Comparison of ENCODE assay signal across 22 mouse cellular contexts in genomic region chr3:99259741-99260270, GRCm38 (mm10). TPM values are rescaled to one million over a fixed set of nuclear protein-coding genes. Genes with fewer than 3 reads are reported as not detected.
DNase-seq lines count a peak whose midpoint lies in the region; ATAC-seq and TF ChIP-seq lines count a peak whose summit lies in the region.
"Had no signal": no experiment of that assay in that cellular context is flagged by ENCODE, and none has a peak within 500 bp of the region (broad histone marks: within the 10 kb centered on the region; RNA-seq: fewer than 3 reads in every experiment).

No protein-coding gene starts in this region.

- no peaks in the 10 kb centered on the region for H3K36me3 ChIP-seq in lung, embryonic 14.5 days (ENCODE audit: insufficient read depth)
- H3K36me3 ChIP-seq in embryonic facial prominence, embryonic 15.5 days, result no peaks in the 10 kb centered on the region
- H3K36me3 ChIP-seq: heart, embryonic 10.5 days; stomach, embryonic 15.5 days had no signal

- 5% methylated on average over 6 of the region's 6 CpGs for WGBS in lung, embryonic 14.5 days
- 19% methylated on average over 6 of the region's 6 CpGs for WGBS in embryonic facial prominence, embryonic 15.5 days

- TF ChIP-seq CTCF in lung, embryonic 14.5 days (IDR thresholded peaks at IDR 0.05; ENCODE audit: low read depth), result no peak

- H3K27ac ChIP-seq in lung, embryonic 14.5 days (ENCODE audit: low read depth), result no peak overlapping the region
- H3K27ac ChIP-seq in embryonic facial prominence, embryonic 15.5 days (replicated peaks), result no peak overlapping the region
- H3K27ac ChIP-seq: forebrain, embryonic 13.5 days; heart, embryonic 10.5 days; hindbrain, postnatal 0 days; liver, embryonic 14.5 days; stomach, embryonic 15.5 days had no signal

- ATAC-seq in lung, embryonic 14.5 days (ENCODE audit: insufficient read depth), result no peak
- no peak for ATAC-seq in embryonic facial prominence, embryonic 15.5 days (ENCODE audit: insufficient number of reproducible peaks, low FRiP score, low TSS enrichment, low read depth)
- ATAC-seq: forebrain, embryonic 13.5 days; hindbrain, postnatal 0 days; lung, postnatal 0 days had no signal

- no peaks in the 10 kb centered on the region for H3K9me3 ChIP-seq in lung, embryonic 14.5 days (ENCODE audit: low read depth, low read length)
- no peaks in the 10 kb centered on the region for H3K9me3 ChIP-seq in embryonic facial prominence, embryonic 15.5 days (replicated peaks)
- H3K9me3 ChIP-seq: forebrain, embryonic 13.5 days; heart, embryonic 10.5 days; stomach, embryonic 15.5 days had no signal

- no peaks in the 10 kb centered on the region for H3K4me1 ChIP-seq in lung, embryonic 14.5 days (ENCODE audit: insufficient read depth)
- H3K4me1 ChIP-seq in embryonic facial prominence, embryonic 15.5 days, result peaks cover 8% of the 10 kb centered on the region; the same call in 1 of the 2 replicates
- H3K4me1 ChIP-seq: forebrain, embryonic 13.5 days; stomach, embryonic 15.5 days had no signal

- no peak overlapping the region for H3K4me3 ChIP-seq in lung, embryonic 14.5 days (ENCODE audit: low read depth, low read length)
- H3K4me3 ChIP-seq in embryonic facial prominence, embryonic 15.5 days (replicated peaks), result peak overlapping the region; percentile 5; the same call in 1 of the 2 replicates
- H3K4me3 ChIP-seq: forebrain, embryonic 13.5 days; heart, embryonic 10.5 days; megakaryocyte, embryonic 14.5 days; stomach, embryonic 15.5 days had no signal

- no peak overlapping the region for H3K4me2 ChIP-seq in lung, embryonic 14.5 days
- H3K4me2 ChIP-seq in embryonic facial prominence, embryonic 15.5 days (replicated peaks), result peak overlapping the region; percentile 25; the same call in 1 of the 2 replicates
- H3K4me2 ChIP-seq: forebrain, embryonic 13.5 days; stomach, embryonic 15.5 days had no signal

- peaks cover 91% of the 10 kb centered on the region for H3K27me3 ChIP-seq in lung, embryonic 14.5 days (ENCODE audit: insufficient read depth, low read length)
- H3K27me3 ChIP-seq in embryonic facial prominence, embryonic 15.5 days, result peaks cover 87% of the 10 kb centered on the region

- no peak overlapping the region for H3K9ac ChIP-seq in lung, embryonic 14.5 days
- no peak overlapping the region for H3K9ac ChIP-seq in embryonic facial prominence, embryonic 15.5 days
- H3K9ac ChIP-seq: forebrain, embryonic 13.5 days; liver, embryonic 14.5 days; stomach, embryonic 15.5 days had no signal

- peak; percentile 7 for DNase-seq in lung, embryonic 14.5 days
- DNase-seq in lung, postnatal 14 days, result no peak
- peak; percentile 48 for DNase-seq in embryo, embryonic 9.5 days (ENCODE audit: extremely low spot score)
- DNase-seq in retina, embryonic 14.5 days (ENCODE audit: low spot score), result peak; percentile 35
- no peak for DNase-seq in right cerebral cortex, postnatal 36 days (ENCODE audit: low spot score in 2 of 2)
- DNase-seq in ovary, adult 18-20 months (ENCODE audit: low spot score), result no peak
- DNase-seq: adrenal gland, postnatal 36 days; cerebellum, adult 9-11 months; gastrocnemius, postnatal 36 days; heart, postnatal 14 days; kidney, adult 11 months; kidney, postnatal 4 days; spleen, adult 18-20 months; thymus, adult 2 months had no signal

RNA-seq across cellular contexts. Expression of gene Tbx15, which starts 19.6 kb away (rescaled TPM):
- polyA plus RNA-seq in lung, embryonic 14.5 days (2014; fragmentation: Nextera tagmentation; extraction: Ambion mirVana), result 0.05 and 0.28 TPM in 2 replicates
- 25.2 and 25.9 TPM in 2 replicates for polyA plus RNA-seq in embryonic facial prominence, embryonic 15.5 days (2015; fragmentation: Nextera tagmentation; extraction: Ambion mirVana)

Comparison
In these comparisons a context has a peak if more than half of its experiments do, and no peak if none do; other contexts are left out.
1. DNase-seq: peak in lung, embryonic 14.5 days (single experiment), embryo, embryonic 9.5 days (single experiment) and retina, embryonic 14.5 days (single experiment); none in lung, postnatal 14 days (single experiment), right cerebral cortex, postnatal 36 days (0 of 2) and ovary, adult 18-20 months (single experiment).
2. RNA of gene Tbx15, which starts 19.6 kb away (polyA plus RNA-seq): 25.2 to 25.9 TPM in embryonic facial prominence, embryonic 15.5 days; 0.05 to 0.28 TPM in lung, embryonic 14.5 days; every median in the first group is over 10 times any median in the second.